Mouse (Mus musculus) c-Kit-positive CD71-negative TER-119-negative erythroid progenitor cells, embryonic 14.5 days (primary cell): ENCODE results near the gene Cpxm2.

Experiments
- DNase-seq: peaks from one replicate; pipeline ENCODE4 v3.0.0-alpha.2; 2013; ENCODE audit warnings: low read depth

Cpxm2 gene

DNA sequence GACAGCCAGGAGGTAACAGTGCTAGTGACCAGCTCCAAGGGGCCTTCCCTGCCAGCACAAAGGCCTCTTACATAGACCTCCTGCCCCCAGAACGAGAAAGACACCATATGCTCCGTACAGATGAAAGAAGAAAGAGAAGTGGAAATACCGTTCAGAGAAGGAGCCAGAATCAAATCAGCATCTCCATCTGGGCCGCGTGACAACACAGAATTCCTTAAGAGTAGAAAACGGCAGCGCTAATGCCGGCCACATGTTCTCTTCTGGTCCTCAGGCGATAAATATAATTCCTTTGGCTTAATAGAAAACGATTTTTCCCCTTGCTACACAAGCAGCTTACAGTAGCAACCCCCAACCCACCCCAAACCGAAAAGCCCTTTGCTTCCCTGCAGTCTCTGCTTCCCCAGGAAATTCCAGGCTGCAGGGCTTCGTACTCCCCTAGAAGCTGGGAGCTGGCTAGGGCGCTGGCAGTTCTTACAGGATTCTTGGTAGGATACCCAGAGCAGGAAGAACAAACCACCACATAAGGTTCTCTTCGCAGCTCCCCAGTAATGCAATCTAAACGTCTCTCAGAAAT is 9.2 kb downstream of the Cpxm2 start:
- DNase-seq = no peak

DNA sequence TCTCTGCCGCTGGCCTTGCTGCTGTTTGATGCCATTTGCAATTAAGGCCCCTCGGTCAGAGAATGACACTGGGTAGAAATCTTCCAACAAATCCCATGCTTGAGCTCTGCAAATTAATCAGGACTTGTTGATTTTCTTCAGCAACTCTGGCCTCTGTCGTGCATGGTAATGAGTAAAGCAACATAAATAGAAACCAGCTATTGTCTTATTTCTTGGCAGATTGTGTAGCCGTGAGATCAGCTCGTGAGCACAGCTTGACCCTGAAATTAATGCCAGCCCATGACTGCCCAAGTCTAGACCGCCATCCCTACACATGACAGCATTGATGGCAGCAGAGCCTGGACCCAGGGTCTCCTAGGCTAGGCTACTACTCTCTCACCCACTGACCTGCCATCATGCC is 25.9 kb downstream of the Cpxm2 start:
- no peak for DNase-seq

DNA sequence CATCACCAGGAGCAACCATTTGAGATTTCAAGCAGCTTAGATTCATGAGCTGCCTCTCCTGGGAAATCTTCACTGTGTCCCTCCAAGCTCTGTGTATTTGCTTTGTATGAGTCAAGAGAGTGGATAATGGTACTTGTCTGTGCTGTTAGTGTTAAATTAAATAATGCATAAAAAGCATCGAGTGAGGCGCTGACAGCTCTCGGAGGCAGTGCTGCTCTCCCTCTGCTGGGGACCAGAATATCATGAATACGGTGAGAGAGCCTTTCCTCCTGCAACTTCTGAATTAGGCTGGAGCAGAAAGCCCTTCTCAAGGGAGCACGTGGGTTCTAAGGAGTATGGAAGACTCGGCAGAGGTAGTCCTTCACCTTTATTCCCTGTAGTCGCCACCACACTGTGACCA is 29.6 kb downstream of the Cpxm2 start:
- no peak for DNase-seq

DNA sequence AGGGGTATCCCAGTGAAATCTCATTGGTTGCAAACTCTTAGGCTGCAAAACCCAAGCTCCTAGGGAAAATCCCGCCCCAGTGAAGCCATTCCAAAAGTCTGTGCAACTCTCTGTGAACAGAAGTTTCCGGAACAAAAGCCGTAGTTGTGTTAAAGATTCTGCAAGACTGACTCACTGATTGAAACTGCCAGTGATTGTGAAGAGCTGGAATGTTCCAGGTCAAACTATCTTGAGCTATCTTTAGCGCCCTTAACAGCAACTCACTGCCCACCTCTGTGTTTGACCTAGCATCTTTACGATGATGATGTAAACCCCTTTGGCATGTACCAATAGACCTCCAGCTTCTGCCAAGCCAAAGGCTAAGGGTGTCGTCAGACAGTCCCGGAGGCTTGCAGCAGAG is 31.3 kb downstream of the Cpxm2 start:
- DNase-seq = no peak

DNA sequence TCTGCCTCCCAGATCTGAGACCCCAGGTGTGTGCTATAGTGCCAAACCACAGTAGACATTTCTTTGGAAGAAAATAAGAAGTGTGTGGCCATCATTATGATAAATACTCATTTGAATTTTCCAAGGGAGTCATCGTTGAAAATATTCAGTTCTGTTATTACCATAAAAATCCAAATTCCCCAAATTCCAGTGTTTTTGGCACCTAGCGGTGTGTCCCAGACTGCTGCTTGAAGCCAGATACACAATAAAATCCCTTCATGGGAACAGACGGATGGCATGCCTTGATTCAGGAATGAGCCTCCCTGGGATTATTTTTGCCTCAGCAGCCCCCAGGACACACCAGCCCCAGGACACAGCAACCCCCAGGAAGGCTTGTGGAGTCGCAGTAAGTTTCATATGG is 34.7 kb downstream of the Cpxm2 start:
- no peak for DNase-seq

DNA sequence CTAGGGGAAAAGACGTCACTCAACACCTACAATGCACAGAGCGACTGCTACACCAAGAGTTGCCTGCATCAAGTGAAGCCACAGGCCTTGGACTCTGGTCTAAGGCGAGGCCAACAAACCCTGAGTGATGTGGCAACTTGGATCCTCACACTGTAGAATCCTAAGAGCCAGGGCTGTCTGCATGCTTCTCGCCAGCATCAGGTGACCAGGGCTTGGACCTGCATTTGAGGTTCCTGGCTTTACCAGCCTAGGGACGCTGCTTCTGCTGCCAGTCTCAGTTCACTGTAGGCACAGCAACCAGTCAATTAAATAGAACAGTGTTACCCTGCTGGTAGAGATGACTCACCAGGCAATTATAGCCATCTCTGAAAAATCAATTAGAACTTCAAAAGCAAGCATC is 42.8 kb downstream of the Cpxm2 start:
- no peak for DNase-seq

DNA sequence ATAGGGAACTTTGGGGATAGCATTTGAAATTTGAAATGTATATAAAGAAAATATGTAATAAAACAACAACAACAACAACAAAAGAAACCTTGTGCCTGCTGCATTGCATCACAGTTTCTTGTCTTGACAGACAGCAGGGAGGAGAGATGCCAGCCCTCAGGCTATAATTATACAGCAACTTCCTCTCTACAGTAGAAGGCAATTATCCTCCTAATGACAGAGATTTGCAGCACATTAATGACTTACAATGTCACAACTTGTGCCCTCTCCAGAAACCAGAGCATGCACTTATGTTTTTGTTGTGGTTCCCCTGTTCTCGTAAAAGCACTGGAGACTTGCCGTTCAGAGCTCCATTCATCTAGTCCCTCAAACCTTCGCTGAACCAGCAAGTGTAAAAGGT is 44.2 kb downstream of the Cpxm2 start:
- DNase-seq = no peak

DNA sequence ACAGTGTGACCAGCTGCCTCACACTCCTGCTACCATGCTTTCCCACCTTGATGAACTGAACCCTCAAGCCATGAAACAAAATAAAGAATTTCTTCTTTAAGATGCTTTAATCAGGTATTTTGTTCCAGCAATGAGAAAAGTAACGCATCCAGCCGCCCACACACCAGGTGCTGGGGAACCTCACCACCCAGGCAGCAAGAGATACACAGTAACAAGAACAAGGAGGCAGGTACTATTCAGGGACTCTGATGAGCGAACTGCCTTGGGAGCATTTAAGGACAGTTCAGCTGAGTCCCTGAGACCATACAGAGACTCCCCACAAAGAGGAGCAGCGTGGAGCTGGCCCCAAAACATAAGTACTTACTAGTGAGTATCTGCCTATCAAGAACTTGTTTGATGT is 47.6 kb downstream of the Cpxm2 start:
- no peak for DNase-seq

DNA sequence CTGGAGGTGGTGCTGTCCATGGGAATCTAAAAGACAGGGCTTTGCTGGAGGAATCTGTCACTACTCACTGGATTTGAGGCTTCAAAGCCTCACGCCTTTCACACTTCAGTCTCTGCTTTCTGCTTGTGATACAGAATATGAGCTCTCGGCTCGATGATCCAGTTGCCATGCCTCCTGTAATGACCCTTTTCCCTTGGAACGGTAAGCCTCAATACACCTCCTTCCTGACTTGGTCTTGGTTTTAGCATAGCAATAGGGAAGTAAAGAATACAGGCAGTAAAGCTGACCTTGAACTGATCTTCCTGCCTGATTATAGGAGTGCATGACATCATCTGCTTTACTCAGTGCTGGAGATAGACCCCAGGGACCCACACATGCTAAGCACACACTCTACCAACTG is 49.2 kb downstream of the Cpxm2 start:
- DNase-seq = no peak

DNA sequence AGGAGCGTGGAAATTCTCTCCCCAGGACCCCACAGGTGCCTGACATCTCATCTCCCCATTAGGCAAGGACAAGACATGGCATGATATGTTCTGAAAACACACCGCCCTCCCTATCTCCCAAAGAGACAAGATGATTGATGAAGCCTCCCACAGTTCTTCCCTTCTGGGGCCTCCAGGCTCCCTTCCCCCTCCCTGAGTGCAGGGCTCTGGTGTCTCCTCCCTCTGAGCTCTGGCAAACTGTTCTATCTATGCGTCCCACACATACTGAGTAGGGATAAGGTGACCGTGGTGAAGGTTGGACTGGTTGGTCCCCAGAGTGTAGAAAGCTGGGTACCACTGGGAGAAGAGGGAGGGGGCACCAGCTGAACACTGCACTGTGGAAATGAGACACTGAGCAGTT is 56.1 kb downstream of the Cpxm2 start:
- DNase-seq = no peak

DNA sequence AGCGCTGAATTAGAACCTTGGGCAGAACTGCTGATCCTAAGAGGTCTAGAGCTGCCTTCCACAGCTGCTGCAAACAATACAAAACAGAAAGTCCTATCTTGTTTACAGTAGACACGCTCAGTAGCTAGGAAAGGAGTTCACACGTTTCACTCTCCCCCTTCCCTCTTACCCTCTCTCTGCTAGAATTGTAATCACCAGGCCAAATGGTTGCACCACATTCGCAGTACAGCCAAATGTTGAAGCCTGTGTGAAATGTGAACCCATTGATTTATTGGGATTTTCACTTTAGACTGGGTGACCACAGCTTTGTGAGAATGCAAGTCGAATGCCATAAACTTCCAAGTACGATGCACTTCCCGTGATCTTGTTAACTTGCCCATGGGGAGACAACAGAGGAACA is 59.9 kb downstream of the Cpxm2 start:
- DNase-seq = no peak

DNA sequence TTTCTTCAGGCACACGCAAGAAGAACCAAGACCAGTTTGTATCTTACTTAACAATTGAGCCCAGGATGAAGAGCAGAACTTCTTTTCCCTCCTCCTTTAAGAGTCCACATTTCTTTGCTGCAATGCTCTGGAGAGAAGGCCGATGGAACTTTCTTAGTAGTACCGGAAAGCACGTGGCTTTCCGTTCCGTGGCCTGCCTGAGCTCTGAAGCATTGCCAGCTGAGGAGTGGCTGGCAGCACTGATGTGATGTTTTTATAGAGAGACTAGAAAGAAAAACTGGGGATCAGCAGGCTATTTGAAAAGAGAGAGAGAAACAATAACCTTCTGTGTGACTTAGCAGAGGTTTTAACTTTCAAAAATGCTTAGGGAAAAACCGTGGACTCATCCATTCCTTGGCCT is 63.0 kb downstream of the Cpxm2 start:
- DNase-seq = no peak

DNA sequence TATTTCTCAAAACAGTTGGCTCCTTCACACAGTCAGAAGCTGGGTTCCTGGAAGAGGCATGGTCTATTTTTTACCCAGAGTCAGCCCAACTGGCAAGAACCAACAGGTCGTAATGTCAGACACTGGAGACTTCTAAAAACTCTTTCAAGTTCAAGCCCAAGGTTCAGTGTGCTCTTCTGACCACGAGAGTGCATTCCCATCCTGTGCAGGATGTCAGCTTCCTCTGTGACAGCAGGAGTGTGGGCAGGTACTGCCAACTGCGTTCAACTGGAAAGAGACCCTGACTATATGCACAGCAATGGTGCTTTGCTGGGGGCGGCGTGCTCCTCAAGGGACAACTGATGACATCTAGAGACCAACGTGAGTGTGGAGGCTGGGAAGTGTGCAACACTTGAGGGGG is 65.9 kb downstream of the Cpxm2 start:
- no peak for DNase-seq

DNA sequence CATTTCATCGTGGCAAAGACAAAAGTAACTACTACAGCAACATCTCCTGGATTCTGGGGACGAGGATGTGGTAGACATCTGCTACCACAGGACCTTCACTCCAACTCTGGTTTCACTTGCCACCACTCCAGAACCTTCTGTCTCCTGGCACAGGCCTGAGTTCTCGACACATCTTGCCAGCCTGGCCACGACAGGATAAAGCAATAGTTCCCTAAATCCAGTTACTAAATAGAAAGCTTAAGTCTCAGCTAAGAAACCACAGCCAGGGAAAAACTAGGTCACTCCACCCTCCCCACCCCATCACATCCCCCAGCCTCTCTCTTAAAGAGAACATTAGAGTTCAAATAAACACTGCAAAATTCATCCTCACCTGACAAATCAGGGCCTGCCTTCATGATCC is 66.4 kb downstream of the Cpxm2 start:
- no peak for DNase-seq

DNA sequence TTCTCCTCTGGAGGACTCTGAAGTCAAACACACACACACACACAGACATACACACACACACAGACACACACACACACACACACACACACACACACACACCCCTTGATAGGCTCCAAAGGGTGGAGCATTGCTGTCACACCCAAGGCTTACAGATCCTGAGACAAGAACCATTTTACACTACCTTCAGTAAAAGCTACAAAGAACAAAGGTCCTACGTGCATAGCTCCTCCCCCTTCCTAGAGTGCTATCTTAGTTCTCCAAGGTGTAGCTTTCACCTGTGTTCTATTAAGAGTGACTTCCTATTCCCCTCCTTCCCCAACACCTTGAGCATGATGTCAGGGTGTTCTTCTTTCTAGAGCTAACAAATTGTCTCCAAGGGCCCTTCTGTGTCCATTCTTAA is 78.7 kb downstream of the Cpxm2 start:
- DNase-seq = no peak

DNA sequence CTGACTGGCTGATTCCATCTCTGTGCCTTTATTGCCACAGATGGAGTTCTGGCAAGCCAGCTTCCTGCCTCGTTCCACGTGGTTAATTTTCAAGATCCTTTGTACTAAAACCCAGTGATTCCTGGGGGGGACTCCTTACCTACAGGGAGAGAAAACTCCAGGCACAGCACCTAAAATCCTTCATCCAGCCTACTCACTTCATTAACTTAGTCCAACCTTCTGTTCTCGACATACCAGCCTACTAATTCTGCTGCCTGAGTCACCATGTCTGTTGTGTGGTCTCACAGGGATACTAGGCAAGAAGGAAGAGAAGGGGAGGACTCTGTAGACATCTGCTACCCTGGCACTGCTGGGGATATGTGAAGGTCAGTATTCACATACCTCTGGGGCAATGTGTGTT is 80.0 kb downstream of the Cpxm2 start:
- no peak for DNase-seq

DNA sequence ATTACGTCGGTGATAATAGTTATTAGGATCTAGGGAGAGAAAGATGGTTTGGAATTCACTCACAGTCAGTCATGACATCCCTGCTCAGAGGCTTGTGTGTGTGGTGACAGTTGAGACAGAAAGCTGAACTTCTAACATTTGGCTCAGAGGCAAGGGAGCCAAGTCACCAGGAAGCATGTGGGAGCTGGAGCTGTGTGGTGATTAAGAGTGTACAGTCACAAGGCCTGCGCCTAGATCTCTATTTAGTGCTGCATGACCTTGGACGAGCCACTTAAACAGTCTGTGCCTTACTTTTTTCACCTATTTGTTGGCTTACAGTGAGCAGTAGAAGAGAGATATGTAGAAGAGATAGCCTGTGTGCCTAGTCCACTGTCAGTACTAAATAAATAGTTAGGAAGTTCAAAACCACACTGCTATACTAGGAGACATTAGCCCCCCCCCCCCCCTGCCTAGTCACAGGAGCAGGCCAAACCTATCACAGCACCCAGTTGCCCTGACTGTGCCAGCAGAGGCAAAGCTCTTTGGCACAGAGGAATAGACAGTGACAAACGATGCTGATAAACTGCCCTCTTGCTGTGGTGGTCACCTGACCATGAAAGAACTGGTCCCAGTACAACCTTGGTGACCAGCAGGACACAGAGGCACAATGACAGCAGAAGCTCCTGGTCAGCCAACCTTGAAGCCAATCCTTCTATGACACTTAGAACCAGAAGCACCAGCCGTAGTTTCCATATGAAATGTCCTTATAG is 83.5 kb downstream of the Cpxm2 start:
- no peak for DNase-seq

DNA sequence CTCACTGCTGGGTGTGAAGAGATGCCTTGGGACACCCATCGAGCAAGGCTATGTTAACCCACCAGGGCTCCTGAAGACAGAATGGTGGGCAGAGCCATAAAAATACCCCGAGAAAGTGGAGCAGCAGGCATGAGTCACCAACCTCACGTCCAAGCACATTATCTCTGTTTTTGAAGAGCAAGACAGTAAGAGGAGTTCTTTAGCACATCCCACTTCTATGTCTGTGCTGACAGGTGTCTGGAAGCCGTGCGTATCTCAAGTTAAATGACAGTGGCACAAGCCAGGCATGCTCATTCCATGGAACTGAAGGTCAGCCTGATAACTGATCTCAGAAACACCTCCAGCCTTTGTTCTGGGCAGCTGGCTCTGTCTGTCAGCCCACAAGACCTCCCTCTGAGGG is 86.6 kb downstream of the Cpxm2 start:
- DNase-seq = no peak

DNA sequence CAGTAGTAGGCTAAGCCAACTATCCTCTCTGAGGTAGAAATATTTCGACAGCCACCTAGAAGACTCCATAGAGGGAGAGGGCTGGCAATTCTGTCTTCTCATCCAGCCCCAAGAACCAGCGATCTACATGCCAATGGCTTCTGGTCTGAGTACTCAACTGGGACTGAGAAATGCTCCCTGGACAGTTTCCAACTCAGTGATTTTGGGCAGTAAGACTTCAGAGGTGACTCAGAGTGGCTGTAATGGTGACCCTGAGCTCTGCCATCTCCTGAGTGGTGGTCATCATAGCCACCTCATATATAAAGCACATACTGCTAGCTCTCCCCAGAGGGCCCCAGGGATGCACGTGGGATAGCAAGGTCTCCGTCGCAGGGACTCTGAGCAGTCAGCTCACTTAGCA is 87.0 kb downstream of the Cpxm2 start:
- no peak for DNase-seq

DNA sequence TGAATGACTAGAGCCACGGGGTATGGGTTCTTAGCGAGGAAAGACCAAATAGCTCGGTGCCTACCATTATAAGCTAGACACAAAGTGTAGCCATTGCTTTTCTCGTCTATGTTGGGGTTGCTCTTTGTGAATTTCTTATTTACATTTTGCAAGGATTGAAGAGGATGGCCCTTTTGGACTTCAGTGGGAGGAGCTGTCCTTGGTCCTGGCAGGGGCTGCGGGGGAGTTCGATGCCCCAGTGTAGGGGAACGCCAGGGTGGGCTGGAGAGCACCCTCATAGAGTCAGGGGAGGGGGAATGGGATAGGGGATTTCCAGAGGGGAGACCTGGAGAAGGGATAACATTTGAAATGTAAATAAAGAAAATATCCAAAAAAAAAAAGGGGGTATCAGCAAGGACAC is 94.4 kb downstream of the Cpxm2 start:
- no peak for DNase-seq

DNA sequence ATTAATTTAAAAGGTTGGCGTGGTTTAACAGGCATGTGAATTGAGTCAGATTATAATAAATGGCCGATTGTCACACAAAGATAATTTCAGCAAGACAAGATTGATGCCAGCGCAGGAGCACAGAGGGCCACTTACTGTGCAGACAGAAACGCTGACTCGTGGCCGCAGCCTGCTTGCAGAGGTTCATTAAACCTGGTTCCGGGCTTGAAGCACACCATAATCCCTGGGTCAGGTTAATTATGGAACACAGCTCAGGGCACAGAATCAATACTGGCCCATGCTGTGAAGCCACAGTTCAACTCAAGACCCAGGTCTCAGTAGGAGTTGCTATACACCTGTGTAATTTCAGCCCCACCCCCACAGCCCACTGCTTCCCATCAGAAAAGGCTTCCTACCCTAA is 98.0 kb downstream of the Cpxm2 start:
- DNase-seq = no peak

DNA sequence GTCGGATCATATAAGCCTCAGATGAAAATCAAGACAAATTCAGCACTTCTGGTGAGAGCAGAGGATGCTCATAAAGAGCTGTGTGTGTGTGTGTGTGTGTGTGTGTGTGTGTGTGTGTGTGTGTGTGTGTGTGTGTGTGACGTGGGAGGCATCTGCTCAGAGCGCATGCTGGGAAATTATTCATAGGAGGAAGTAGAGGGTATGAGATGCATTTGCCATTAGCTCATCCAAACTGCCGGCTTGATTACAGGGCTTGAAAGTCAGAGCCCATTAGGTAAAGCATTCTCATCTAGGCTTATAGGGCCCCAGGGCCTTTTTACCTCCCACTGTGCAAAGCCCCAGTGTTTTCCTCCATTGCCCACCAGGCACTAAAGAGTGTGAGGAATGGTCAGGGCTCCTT is 107.9 kb downstream of the Cpxm2 start:
- DNase-seq = no peak

DNA sequence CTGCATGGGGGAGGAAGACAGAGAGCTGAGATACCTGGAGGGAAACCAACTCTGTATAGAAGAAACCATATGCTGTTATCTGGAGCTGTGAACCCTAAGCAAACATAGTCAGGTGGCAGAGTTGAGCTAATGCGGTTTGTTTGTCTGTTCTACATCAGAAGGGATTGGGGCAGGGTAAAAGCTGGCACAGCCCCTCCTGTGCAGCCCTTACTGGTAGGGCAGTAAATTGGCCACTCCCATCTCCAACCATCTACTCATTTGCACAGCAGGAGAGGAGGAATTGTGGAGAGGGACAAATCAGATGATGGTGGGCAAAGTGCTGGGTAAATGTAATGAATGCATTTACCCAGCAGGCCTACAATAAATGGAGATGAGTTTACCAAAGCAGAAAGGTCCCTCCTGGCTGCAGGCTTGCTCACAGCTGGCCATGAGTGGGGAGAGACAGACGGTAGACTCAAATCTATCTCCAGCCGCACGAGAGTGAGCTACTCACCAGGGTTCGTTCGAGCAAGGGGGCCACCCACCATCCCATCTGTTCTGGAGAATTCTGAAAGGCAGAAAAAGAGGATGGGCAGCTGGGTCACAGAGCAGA is 122.5 kb downstream of the Cpxm2 start:
- DNase-seq = no peak

DNA sequence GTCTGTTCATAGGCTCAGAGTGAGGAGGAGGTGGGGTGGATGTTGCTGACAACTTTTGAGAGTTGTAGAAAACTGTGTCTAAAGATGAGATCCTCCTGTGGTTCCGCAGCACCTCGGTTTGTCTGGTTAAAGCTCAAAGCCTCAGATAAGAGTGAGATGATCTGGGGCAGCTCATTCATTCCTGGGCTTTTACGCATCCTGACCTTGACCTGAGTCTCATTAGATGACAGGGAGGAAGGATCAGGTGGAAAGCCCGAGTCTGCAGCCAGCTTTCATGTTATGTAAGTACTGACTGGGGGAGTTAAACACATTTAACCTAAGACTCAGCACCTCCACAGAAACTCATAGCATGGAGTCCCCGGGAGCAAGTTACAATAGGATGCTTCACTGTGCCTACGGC is 127.9 kb downstream of the Cpxm2 start:
- DNase-seq = no peak
